Mouse (Mus musculus) forebrain, embryonic 14.5 days (tissue): ENCODE data around the gene Slc37a4. TPM values are rescaled to one million over a fixed set of nuclear protein-coding genes. Genes with fewer than 3 reads are reported as not detected.
"Not testable (repeated sequence)": the region's sequence is repeated elsewhere in the genome, so short reads cannot be mapped to it uniquely, and the experiment has no call there.

Experiments
- ATAC-seq: fragments of 200-750 bp; cut with Nextera tagmentation; 2 replicates; pipeline ENCODE4 v1.8.0; 2017; ENCODE audit warnings: mild to moderate bottlenecking, moderate library complexity
- DNase-seq: peaks from one replicate; pipeline ENCODE4 v3.0.0-alpha.2; 2015; ENCODE audit warnings: low spot score
- H3K27ac ChIP-seq: fragments of 300-500 bp; sonication (generic); 2 replicates; pipeline ENCODE4 v1.5.1; 2014; ENCODE audit warnings: low read depth, mild to moderate bottlenecking, control low read depth, low read length, moderate library complexity
- H3K27me3 ChIP-seq: fragments of 300-500 bp; sonication (generic); replicated peaks from 2 replicates; pipeline ENCODE4 v1.6.1; 2014; ENCODE audit warnings: low read length, control low read depth, mixed read lengths; ENCODE audit not compliant: control insufficient read depth, insufficient read depth
- H3K36me3 ChIP-seq: fragments of 300-500 bp; sonication (generic); 2 replicates; pipeline ENCODE4 v1.6.1; 2014; ENCODE audit warnings: low read length, control low read depth; ENCODE audit not compliant: control insufficient read depth, insufficient read depth
- H3K4me1 ChIP-seq: fragments of 300-500 bp; sonication (generic); 2 replicates; pipeline ENCODE4 v1.6.1; 2014; ENCODE audit warnings: antibody characterized with exemption, low read length, control low read depth; ENCODE audit not compliant: control insufficient read depth, insufficient read depth
- H3K4me2 ChIP-seq: fragments of 300-500 bp; sonication (generic); 2 replicates; pipeline ENCODE4 v1.6.1; 2014; ENCODE audit warnings: mild to moderate bottlenecking, control low read depth, low read length
- H3K4me3 ChIP-seq: fragments of 300-500 bp; sonication (generic); 2 replicates; pipeline ENCODE4 v1.5.1; 2014; ENCODE audit warnings: low read depth, low read length, control low read depth
- H3K9ac ChIP-seq: fragments of 300-500 bp; sonication (generic); 2 replicates; pipeline ENCODE4 v1.6.1; 2014; ENCODE audit warnings: mild to moderate bottlenecking, low read length, control low read depth, moderate library complexity
- H3K9me3 ChIP-seq: fragments of 300-500 bp; sonication (generic); replicated peaks from 2 replicates; pipeline ENCODE4 v1.6.1; 2016; ENCODE audit warnings: low read length, control low read depth, mixed read lengths; ENCODE audit not compliant: control insufficient read depth
- WGBS: fragments of 180-500 bp; shearing (Covaris S2); extraction: QIAGEN DNeasy Blood & Tissue Kit; methylation state at CpG from one replicate; pipeline ENCODE4 v1.1.7; 2014; 5-methylcytosine and 5-hydroxymethylcytosine counted together
- microRNA-seq: library from miRNA; unstranded; fragments of <30 nt; microRNA quantifications from one replicate; pipeline ENCODE4, GENCODE M21; 2016
- polyA plus RNA-seq: library from polyadenylated mRNA; unstranded; fragments of >200 nt; fragmentation: Nextera tagmentation; extraction: Ambion mirVana; gene quantifications from 2 replicates; pipeline ENCODE4 v1.2.1, GENCODE M21; 2014

Slc37a4 gene
- polyA plus RNA-seq, 1 experiment from 2014 or later = 39.5 TPM

DNA sequence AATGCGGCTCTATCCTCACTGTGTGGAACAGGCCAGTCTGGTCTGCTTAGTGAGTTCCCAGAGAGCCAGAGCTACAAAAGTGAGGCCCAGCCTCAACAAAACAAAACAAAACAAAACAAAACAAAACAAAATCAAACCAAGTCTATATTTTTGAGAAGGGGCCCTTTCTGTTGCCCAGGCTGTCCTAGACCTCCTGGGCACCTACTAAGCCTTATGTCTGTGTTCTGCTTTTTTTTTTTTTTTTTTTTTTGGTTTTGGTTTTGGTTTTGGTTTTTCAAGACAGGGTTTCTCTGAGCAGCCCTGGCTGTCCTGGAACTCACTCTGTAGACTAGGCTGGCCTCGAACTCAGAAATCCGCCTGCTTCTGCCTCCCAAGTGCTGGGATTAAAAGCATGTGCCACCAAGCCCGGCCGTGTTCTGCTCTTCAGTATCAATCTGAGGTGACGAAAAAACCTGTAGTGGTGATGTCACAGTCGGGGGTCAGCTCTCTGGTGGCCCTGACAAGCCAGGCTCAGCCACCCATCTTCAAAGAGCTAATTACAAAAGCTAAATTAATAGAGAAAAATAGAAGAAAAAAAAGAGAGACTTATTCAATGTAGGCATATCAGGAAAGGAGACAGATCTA lies 47.9 kb downstream of the Slc37a4 start:
- not testable (repeated sequence) for H3K4me1 ChIP-seq, H3K36me3 ChIP-seq, H3K27ac ChIP-seq, H3K9ac ChIP-seq, H3K4me3 ChIP-seq, ATAC-seq, H3K9me3 ChIP-seq, DNase-seq, H3K27me3 ChIP-seq, H3K4me2 ChIP-seq
- WGBS = 84% methylated on average over 7 of the region's 7 CpGs

DNA sequence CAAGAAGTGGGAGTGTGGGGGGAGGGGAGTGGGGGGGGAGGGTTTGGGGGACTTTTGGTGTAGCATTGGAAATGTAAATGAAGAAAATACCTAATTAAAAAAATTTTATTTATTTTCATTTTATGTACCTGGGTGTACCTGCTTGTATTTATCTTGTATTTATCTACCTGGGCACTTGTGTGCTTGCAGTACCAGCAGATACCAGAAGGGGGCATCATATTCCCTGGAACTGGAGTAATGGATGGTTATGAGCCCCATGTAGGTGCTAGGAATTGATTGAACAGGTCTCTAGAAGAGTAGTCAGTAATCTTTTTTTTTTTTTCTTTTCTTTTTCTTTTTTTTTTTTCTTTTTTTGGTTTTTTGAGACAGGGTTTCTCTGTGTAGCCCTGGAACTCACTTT lies 53.7 kb downstream of the Slc37a4 start:
- Histone ChIP-seq H3K9ac (no peak overlapping the region), H3K9me3 (no peaks in the 10 kb centered on the region), H3K4me3 (no peak overlapping the region), H3K36me3 (no peaks in the 10 kb centered on the region), H3K27me3 (no peaks in the 10 kb centered on the region), H3K27ac (no peak overlapping the region), H3K4me2 (no peak overlapping the region), H3K4me1 (peaks cover 4% of the 10 kb centered on the region; the same call in 1 of the 2 replicates)
- no peak for ATAC-seq
- DNase-seq = no peak

Small RNAs within 50 kb of the gene (microRNA-seq; reads per million reads assigned to microRNA genes)
- not detected for gene Mir7085

Other genes starting within 250 kb of the Slc37a4 start
- gene Cbl, start 162.8 kb upstream of the Slc37a4 start, polyA plus RNA-seq = 13.4 and 17.3 TPM in 2 replicates
- not detected in 2 replicates for gene Ccdc153, start 156.2 kb upstream of the Slc37a4 start, polyA plus RNA-seq
- 0.32 and 0.52 TPM in 2 replicates for gene Pdzd3, start 145.4 kb upstream of the Slc37a4 start, polyA plus RNA-seq
- 4.6 and 4.8 TPM in 2 replicates for gene Nlrx1, start 128.3 kb upstream of the Slc37a4 start, polyA plus RNA-seq
- gene Abcg4, start 108.2 kb upstream of the Slc37a4 start, polyA plus RNA-seq = 7.1 and 8.1 TPM in 2 replicates
- gene Hinfp, start 91.2 kb upstream of the Slc37a4 start, polyA plus RNA-seq = 18.4 and 24.8 TPM in 2 replicates
- gene C2cd2l, start 76.6 kb upstream of the Slc37a4 start, polyA plus RNA-seq = 16.3 and 22.2 TPM in 2 replicates
- 38.2 and 39.7 TPM in 2 replicates for gene Dpagt1, start 70.8 kb upstream of the Slc37a4 start, polyA plus RNA-seq
- gene H2afx, start 62.2 kb upstream of the Slc37a4 start, polyA plus RNA-seq = 215 and 240 TPM in 2 replicates
- 68.5 and 74.3 TPM in 2 replicates for gene Hmbs, start 52.6 kb upstream of the Slc37a4 start, polyA plus RNA-seq
- gene Vps11, start 35.2 kb upstream of the Slc37a4 start, polyA plus RNA-seq = 33.3 and 33.8 TPM in 2 replicates
- 17.8 and 27.2 TPM in 2 replicates for gene Hyou1, start 17.4 kb upstream of the Slc37a4 start, polyA plus RNA-seq
- gene Rps25, start 10.3 kb downstream of the Slc37a4 start, polyA plus RNA-seq = 1,391 and 1,749 TPM in 2 replicates
- gene Trappc4, start 10.7 kb downstream of the Slc37a4 start, polyA plus RNA-seq = 327 and 347 TPM in 2 replicates
- 21.6 and 25.2 TPM in 2 replicates for gene Ccdc84, start 21.7 kb downstream of the Slc37a4 start, polyA plus RNA-seq
- not detected in 2 replicates for gene Foxr1, start 44.3 kb downstream of the Slc37a4 start, polyA plus RNA-seq
- gene Upk2, start 58.1 kb downstream of the Slc37a4 start, polyA plus RNA-seq = not detected in 2 replicates
- gene Bcl9l, start 86.0 kb downstream of the Slc37a4 start, polyA plus RNA-seq = 9.9 and 13.4 TPM in 2 replicates
- 0.07 TPM in 1 of 2 replicates, not detected in the other for gene Cxcr5, start 165.0 kb downstream of the Slc37a4 start, polyA plus RNA-seq
- gene Ddx6, start 208.0 kb downstream of the Slc37a4 start, polyA plus RNA-seq = 21.1 and 29.6 TPM in 2 replicates